Mouse (Mus musculus) C2C12 (cell line): ENCODE data around the gene Atp6v0a4. TPM values are rescaled to one million over a fixed set of nuclear protein-coding genes. Genes with fewer than 3 reads are reported as not detected.

Experiments used
- H3K27me3 ChIP-seq: one replicate; pipeline ENCODE4 v1.6.1; 2011; ENCODE audit not compliant: control insufficient read depth, insufficient read depth, insufficient read length
- H3K36me3 ChIP-seq: one replicate; pipeline ENCODE4 v1.6.1; 2011; ENCODE audit not compliant: control insufficient read depth, insufficient read depth
- H3K4me3 ChIP-seq: one replicate; pipeline ENCODE4 v1.5.1; 2011; ENCODE audit warnings: mild to moderate bottlenecking, control low read depth; ENCODE audit not compliant: poor library complexity, insufficient read depth, severe bottlenecking
- H3K79me2 ChIP-seq: one replicate; pipeline ENCODE4 v1.6.1; 2011; ENCODE audit not compliant: control insufficient read depth, insufficient read depth
- H3K79me3 ChIP-seq: one replicate; pipeline ENCODE4 v1.6.1; 2011; ENCODE audit warnings: low read depth, control low read depth
- H3ac ChIP-seq: one replicate; pipeline ENCODE3; 2011; ENCODE audit warnings: low read depth; ENCODE audit not compliant: control insufficient read depth, insufficient read length
- CEBPB ChIP-seq: IDR thresholded peaks from one replicate; pipeline ENCODE4 v1.6.1; 2011; ENCODE audit warnings: low read depth, mild to moderate bottlenecking, control low read depth, moderate library complexity
- CTCF ChIP-seq: IDR thresholded peaks from one replicate; pipeline ENCODE4 v1.5.1; 2011; ENCODE audit not compliant: control insufficient read depth, insufficient read depth, insufficient read length
- FOSL1 ChIP-seq: IDR thresholded peaks from one replicate; pipeline ENCODE4 v1.8.0; 2011; ENCODE audit warnings: mild to moderate bottlenecking, low read length; ENCODE audit not compliant: poor library complexity, insufficient read depth, severe bottlenecking
- MAX ChIP-seq: IDR thresholded peaks from one replicate; pipeline ENCODE4 v1.6.1; 2011; ENCODE audit warnings: mild to moderate bottlenecking, control low read depth
- MYOD1 ChIP-seq: IDR thresholded peaks from one replicate; pipeline ENCODE4 v1.6.1; 2011; ENCODE audit warnings: low read depth; ENCODE audit not compliant: control insufficient read depth, insufficient read length
- MYOG ChIP-seq: IDR thresholded peaks from one replicate; pipeline ENCODE4 v1.6.1; 2011; ENCODE audit not compliant: control insufficient read depth, insufficient read length; ENCODE audit errors: extremely low read depth
- USF1 ChIP-seq: IDR thresholded peaks from one replicate; pipeline ENCODE4 v1.6.1; 2011; ENCODE audit warnings: low read depth, mild to moderate bottlenecking, control low read depth, moderate library complexity
- polyA plus RNA-seq: library from polyadenylated mRNA; unstranded; fragments of >200 nt; fragmentation: generic; extraction: Trizol; gene quantifications from one replicate; pipeline ENCODE4 v1.2.1, GENCODE M21; 2012; ENCODE audit warnings: missing spikeins

Gene Atp6v0a4
- polyA plus RNA-seq, 1 experiment = 0.11 TPM

DNA sequence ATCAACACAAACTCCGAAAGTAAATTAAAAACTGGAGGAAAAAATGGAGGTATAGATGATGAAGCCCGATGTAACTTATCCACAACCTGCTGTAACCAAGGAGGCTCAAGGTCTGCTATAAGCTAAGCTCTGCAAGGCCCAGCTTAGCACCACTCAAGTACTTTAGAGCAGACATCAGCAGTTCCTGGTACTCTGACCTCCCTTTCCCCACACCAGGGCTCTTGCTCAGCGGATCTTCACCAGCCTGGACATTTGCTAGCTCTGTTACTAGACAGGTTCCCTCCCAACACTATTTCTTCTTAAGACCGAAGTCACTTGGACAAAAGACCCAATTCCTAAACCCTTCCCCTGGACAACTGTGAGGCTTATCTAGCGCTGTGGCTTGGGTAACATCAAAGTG is 496 bp upstream of the Atp6v0a4 start:
- H3ac ChIP-seq = no peak overlapping the region
- H3K36me3 ChIP-seq = peaks cover 1% of the 10 kb centered on the region
- H3K27me3 ChIP-seq = no peaks in the 10 kb centered on the region
- TF ChIP-seq CEBPB (no peak), FOSL1 (no peak), MYOD1 (no peak), USF1 (no peak), MAX (no peak), CTCF (no peak), MYOG (no peak)
- H3K4me3 ChIP-seq = no peak overlapping the region
- H3K79me3 ChIP-seq = no peaks in the 10 kb centered on the region
- H3K79me2 ChIP-seq = no peaks in the 10 kb centered on the region

DNA sequence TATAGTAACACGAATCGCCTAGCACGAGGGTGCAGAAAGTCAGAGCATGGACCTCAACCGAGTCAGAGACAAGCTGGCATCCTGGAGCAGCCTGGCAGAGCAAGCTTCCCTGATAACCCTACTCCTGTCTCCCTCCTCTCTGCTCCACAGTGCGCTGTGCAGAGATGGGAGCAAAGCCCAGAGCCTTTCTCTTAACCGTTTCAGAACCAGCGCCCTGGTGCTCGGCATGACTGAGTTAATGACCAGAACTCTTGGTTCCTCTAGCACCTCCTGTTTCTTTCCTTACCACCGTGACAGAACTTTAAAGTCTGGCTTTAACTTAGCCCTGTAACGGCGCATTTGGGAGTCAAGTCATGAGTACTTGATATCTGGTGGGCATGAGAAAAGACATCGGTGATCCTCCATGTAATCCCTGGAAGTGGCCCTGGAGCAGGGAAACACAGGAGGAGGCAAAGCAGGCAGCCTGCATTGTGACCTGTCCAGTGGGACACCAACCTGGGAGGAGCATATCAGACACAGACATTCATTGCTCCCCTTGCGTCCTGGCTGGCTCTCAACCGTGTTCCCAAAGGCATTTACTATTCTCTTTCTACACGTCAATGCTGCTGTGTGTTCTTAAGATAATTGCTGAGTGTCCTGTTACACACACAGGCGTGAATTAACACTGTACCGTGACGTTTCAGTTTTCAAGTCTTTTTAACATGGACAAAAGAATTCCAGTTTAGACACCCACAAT is 747 bp downstream of the Atp6v0a4 start:
- no peaks in the 10 kb centered on the region for H3K27me3 ChIP-seq
- H3ac ChIP-seq = no peak overlapping the region
- no peaks in the 10 kb centered on the region for H3K79me2 ChIP-seq
- TF ChIP-seq MAX (no peak), MYOG (no peak), CTCF (no peak), MYOD1 (no peak), USF1 (no peak)
- H3K4me3 ChIP-seq = no peak overlapping the region
- no peaks in the 10 kb centered on the region for H3K36me3 ChIP-seq
- H3K79me3 ChIP-seq = no peaks in the 10 kb centered on the region

DNA sequence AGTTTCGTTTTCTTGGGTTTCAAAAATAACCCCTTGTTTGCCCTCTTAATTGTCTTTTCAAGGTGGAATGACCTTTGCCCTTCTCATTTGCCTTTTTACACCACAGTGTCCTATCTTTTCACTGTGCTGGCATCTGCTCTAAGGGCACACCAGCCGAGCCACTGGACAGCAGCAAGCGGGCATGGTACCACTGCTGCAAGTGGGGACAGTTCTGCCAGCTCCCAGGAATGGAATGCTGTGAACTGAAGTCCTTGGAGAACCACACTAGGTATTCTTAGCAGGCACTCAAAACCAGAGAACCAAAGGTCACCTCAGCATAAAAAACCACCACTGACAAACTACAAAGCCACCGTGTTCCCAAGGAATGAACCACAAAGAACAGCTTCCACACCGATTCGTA is 1.6 kb downstream of the Atp6v0a4 start:
- Histone ChIP-seq H3K79me2 (no peaks in the 10 kb centered on the region), H3ac (no peak overlapping the region), H3K27me3 (no peaks in the 10 kb centered on the region), H3K4me3 (no peak overlapping the region), H3K36me3 (no peaks in the 10 kb centered on the region), H3K79me3 (no peaks in the 10 kb centered on the region)
- no peak for TF ChIP-seq FOSL1
- no peak for TF ChIP-seq CTCF
- no peak for TF ChIP-seq USF1
- no peak for TF ChIP-seq MAX
- no peak for TF ChIP-seq MYOD1
- no peak for TF ChIP-seq MYOG
- TF ChIP-seq CEBPB = no peak

DNA sequence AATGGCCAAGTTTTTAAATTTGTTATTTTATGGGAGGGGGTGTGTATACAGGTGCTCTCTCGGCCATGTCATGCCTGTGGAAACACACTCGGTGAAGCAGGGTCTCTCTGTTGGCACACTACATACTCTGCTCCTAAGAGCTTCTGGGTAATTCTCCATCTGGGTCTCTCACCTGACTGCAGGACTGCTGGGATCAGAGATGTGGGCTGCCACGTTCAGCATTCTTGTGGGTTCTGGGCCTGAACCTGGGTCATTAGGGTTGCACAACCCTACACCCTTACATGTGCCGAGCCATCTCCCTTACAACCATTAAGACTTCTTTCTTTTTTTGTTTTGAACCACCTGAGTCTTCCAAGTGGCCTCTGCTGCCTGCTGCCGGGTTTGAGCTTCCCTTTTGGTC is 2.5 kb downstream of the Atp6v0a4 start:
- Histone ChIP-seq H3K36me3 (no peaks in the 10 kb centered on the region), H3ac (no peak overlapping the region), H3K4me3 (no peak overlapping the region), H3K27me3 (no peaks in the 10 kb centered on the region), H3K79me3 (no peaks in the 10 kb centered on the region), H3K79me2 (no peaks in the 10 kb centered on the region)
- TF ChIP-seq MYOD1 = no peak
- no peak for TF ChIP-seq MAX
- no peak for TF ChIP-seq FOSL1

DNA sequence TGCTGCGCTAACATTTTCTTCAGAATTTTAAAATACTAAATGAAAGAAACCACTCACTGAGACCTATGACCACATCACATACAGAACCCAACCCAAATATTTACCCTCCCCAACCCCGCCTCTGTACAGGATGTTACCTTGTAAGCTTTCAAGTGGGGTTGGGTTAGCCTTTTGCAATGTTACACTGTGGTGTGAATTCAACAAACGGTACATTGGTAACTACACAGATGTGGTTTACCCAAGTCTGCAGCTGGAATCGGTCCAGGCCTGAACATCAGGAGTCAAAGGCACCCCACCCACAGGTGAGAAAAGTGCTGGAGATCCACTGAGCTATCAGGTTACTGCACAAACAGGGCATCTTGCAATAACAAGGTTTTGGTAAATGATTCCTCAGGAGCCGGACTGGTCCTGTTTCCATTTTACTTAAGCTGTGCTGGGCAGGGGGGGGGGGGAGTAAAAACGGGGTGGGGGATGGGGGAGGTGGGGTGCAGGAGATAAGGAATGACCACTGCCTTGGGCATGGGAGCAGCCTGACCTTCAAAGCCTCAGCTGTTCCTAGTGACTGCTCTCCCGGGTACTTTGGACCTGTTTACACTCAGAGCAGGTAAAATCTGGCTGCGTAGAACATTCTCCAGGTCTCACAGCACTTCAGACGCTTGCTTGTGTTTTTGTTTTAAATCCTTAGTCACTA is 3.6 kb downstream of the Atp6v0a4 start:
- H3ac ChIP-seq = no peak overlapping the region
- H3K27me3 ChIP-seq = no peaks in the 10 kb centered on the region
- no peaks in the 10 kb centered on the region for H3K79me2 ChIP-seq
- no peaks in the 10 kb centered on the region for H3K79me3 ChIP-seq
- TF ChIP-seq CTCF (no peak), FOSL1 (no peak), MAX (no peak)
- no peaks in the 10 kb centered on the region for H3K36me3 ChIP-seq
- no peak overlapping the region for H3K4me3 ChIP-seq

DNA sequence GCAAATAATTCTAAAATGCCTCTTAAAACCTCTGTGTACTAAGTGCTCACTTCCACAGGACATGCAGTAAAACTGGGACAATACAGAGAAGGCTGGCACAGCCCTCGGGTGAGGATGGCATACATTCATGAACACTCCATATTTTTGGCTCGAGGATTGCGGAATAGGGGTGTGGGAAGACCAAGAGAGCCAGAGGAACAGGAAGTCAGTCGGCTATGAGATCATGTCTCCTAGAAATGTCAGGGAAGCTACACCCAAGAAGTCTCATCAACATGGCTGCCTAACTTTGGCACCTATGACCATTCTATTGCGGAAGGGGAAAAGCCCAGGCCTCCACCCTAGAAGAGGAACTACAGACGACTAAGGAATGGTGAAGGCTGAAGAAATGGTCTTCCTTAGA is 6.0 kb downstream of the Atp6v0a4 start:
- Histone ChIP-seq H3ac (no peak overlapping the region), H3K4me3 (no peak overlapping the region), H3K27me3 (no peaks in the 10 kb centered on the region), H3K79me3 (no peaks in the 10 kb centered on the region), H3K79me2 (no peaks in the 10 kb centered on the region), H3K36me3 (no peaks in the 10 kb centered on the region)
- TF ChIP-seq CEBPB = no peak
- no peak for TF ChIP-seq MYOG
